Mouse (Mus musculus) limb, embryonic 14.5 days (tissue): Measurements from ENCODE around the gene Smyd3. TPM values are rescaled to one million over a fixed set of nuclear protein-coding genes. Genes with fewer than 3 reads are reported as not detected.

Experiments used
- ATAC-seq: fragments of 200-750 bp; cut with Nextera tagmentation; 2 replicates; pipeline ENCODE4 v1.8.0; 2017; ENCODE audit warnings: low read depth, moderate number of reproducible peaks, moderate TSS enrichment; ENCODE audit not compliant: low FRiP score
- DNase-seq: peaks from one replicate; pipeline ENCODE4 v3.0.0-alpha.2; 2015; ENCODE audit warnings: low spot score
- H3K27ac ChIP-seq: fragments of 300-500 bp; sonication (generic); replicated peaks from 2 replicates; pipeline ENCODE4 v1.5.1; 2014; ENCODE audit warnings: low read depth, mild to moderate bottlenecking, low read length, moderate library complexity, mixed read lengths
- H3K27me3 ChIP-seq: fragments of 300-500 bp; sonication (generic); 2 replicates; pipeline ENCODE4 v1.6.1; 2014; ENCODE audit warnings: low read length, mixed read lengths; ENCODE audit not compliant: control insufficient read depth, insufficient read depth
- H3K36me3 ChIP-seq: fragments of 300-500 bp; sonication (generic); 2 replicates; pipeline ENCODE4 v1.6.1; 2014; ENCODE audit warnings: mild to moderate bottlenecking, low read length, moderate library complexity, mixed read lengths; ENCODE audit not compliant: control insufficient read depth, insufficient read depth
- H3K4me1 ChIP-seq: fragments of 300-500 bp; sonication (generic); 2 replicates; pipeline ENCODE4 v1.6.1; 2014; ENCODE audit warnings: antibody characterized with exemption, low read length, mixed read lengths; ENCODE audit not compliant: control insufficient read depth, insufficient read depth
- H3K4me2 ChIP-seq: fragments of 300-500 bp; sonication (generic); replicated peaks from 2 replicates; pipeline ENCODE4 v1.6.1; 2014; ENCODE audit warnings: low read depth, mild to moderate bottlenecking, low read length, moderate library complexity; ENCODE audit not compliant: severe bottlenecking
- H3K4me3 ChIP-seq: fragments of 300-500 bp; sonication (generic); replicated peaks from 2 replicates; pipeline ENCODE4 v1.5.1; 2014; ENCODE audit warnings: low read length
- H3K9ac ChIP-seq: fragments of 300-500 bp; sonication (generic); 2 replicates; pipeline ENCODE4 v1.6.1; 2014; ENCODE audit warnings: mild to moderate bottlenecking, low read depth, low read length, moderate library complexity; ENCODE audit not compliant: severe bottlenecking
- H3K9me3 ChIP-seq: fragments of 300-500 bp; sonication (generic); 2 replicates; pipeline ENCODE4 v1.6.1; 2016; ENCODE audit warnings: low read length; ENCODE audit not compliant: control insufficient read depth
- POLR2A ChIP-seq: fragments of 200-500 bp; IDR thresholded peaks from 2 replicates; pipeline ENCODE4 v1.8.0; 2012; ENCODE audit warnings: inconsistent platforms, mild to moderate bottlenecking, moderate library complexity, borderline replicate concordance; ENCODE audit not compliant: insufficient read depth, insufficient read length; ENCODE audit errors: extremely low read depth
- WGBS: fragments of 180-500 bp; shearing (Covaris S2); extraction: QIAGEN DNeasy Blood & Tissue Kit; methylation state at CpG from one replicate; pipeline ENCODE4 v1.1.7; 2014; 5-methylcytosine and 5-hydroxymethylcytosine counted together
- polyA plus RNA-seq, 2 experiments: library from polyadenylated mRNA; depleted of rRNA in 1 of 2; stranded (reverse) in 1 of 2; unstranded in 1 of 2; fragments of >200 nt; fragmentation: Nextera tagmentation in 1 of 2; extraction: Ambion mirVana in 1 of 2; gene quantifications; 2 replicates each; pipeline versions ENCODE4 v1.2.1 to v1.2.3; 2012 to 2014

The Smyd3 gene
- polyA plus RNA-seq, 2 experiments, result 9.8 to 21.5 TPM

- ATAC-seq (peak; percentile 75), DNase-seq (peak; percentile 69)
- peak overlapping the region; percentile 16; the same call in 1 of the 2 replicates for H3K4me3 ChIP-seq
- no peak for TF ChIP-seq POLR2A
- no peak overlapping the region for H3K9ac ChIP-seq
- 22% methylated on average over 8 of the region's 8 CpGs for WGBS
- H3K4me1 ChIP-seq, result peaks cover 28% of the 10 kb centered on the region
- H3K36me3 ChIP-seq, result no peaks in the 10 kb centered on the region
- H3K4me2 ChIP-seq, result peak overlapping the region; percentile 41
- H3K9me3 ChIP-seq, result no peaks in the 10 kb centered on the region
- no peaks in the 10 kb centered on the region for H3K27me3 ChIP-seq
- H3K27ac ChIP-seq, result peak overlapping the region; percentile 63
These were observed 420.8 kb downstream of the Smyd3 start for GRCm38 (mm10) chr1:179096993-179097392.

GRCm38 (mm10) chr1:179096323-179096722 lies 421.5 kb downstream of the Smyd3 start:
- ATAC-seq, result no peak
- Histone ChIP-seq H3K4me3 (no peak overlapping the region), H3K27me3 (no peaks in the 10 kb centered on the region), H3K9ac (no peak overlapping the region), H3K4me1 (peaks cover 34% of the 10 kb centered on the region), H3K27ac (peak overlapping the region; percentile 26; the same call in 1 of the 2 replicates), H3K36me3 (no peaks in the 10 kb centered on the region), H3K4me2 (peak overlapping the region; percentile 41; the same call in 1 of the 2 replicates), H3K9me3 (no peaks in the 10 kb centered on the region)
- 23% methylated on average over 5 of the region's 5 CpGs for WGBS
- no peak for TF ChIP-seq POLR2A
- DNase-seq, result no peak

GRCm38 (mm10) chr1:179089174-179089573 lies 428.7 kb downstream of the Smyd3 start:
- H3K27me3 ChIP-seq, result no peaks in the 10 kb centered on the region

GRCm38 (mm10) chr1:179087033-179087998 lies 430.5 kb downstream of the Smyd3 start:
- H3K4me2 ChIP-seq, result no peak overlapping the region
- no peaks in the 10 kb centered on the region for H3K27me3 ChIP-seq
- no peak overlapping the region for H3K27ac ChIP-seq
- WGBS, result 37% methylated on average over 6 of the region's 6 CpGs
- no peaks in the 10 kb centered on the region for H3K36me3 ChIP-seq
- no peak overlapping the region for H3K4me3 ChIP-seq
- no peak overlapping the region for H3K9ac ChIP-seq
- H3K9me3 ChIP-seq, result no peaks in the 10 kb centered on the region
- H3K4me1 ChIP-seq, result peaks cover 19% of the 10 kb centered on the region
- ATAC-seq (no peak), DNase-seq (peak; percentile 67)
- TF ChIP-seq POLR2A, result no peak

More at GRCm38 (mm10) chr1:179089174-179089573, 428.7 kb downstream of the Smyd3 start:
- peaks cover 10% of the 10 kb centered on the region; the same call in 1 of the 2 replicates for H3K4me1 ChIP-seq
- ATAC-seq (no peak), DNase-seq (no peak)
- H3K27ac ChIP-seq, result no peak overlapping the region
- no peak overlapping the region for H3K4me2 ChIP-seq
- H3K4me3 ChIP-seq, result no peak overlapping the region
- no peaks in the 10 kb centered on the region for H3K36me3 ChIP-seq
- 76% methylated on average over 5 of the region's 5 CpGs for WGBS
- no peaks in the 10 kb centered on the region for H3K9me3 ChIP-seq
- TF ChIP-seq POLR2A, result no peak
- no peak overlapping the region for H3K9ac ChIP-seq

GRCm38 (mm10) chr1:179086208-179086607 lies 431.6 kb downstream of the Smyd3 start:
- Histone ChIP-seq H3K9ac (no peak overlapping the region), H3K9me3 (no peaks in the 10 kb centered on the region), H3K4me1 (peaks cover 10% of the 10 kb centered on the region), H3K4me3 (no peak overlapping the region), H3K27me3 (no peaks in the 10 kb centered on the region), H3K27ac (no peak overlapping the region), H3K36me3 (no peaks in the 10 kb centered on the region), H3K4me2 (no peak overlapping the region)
- 85% methylated on average over 7 of the region's 7 CpGs for WGBS
- DNase-seq (no peak), ATAC-seq (no peak)
- no peak for TF ChIP-seq POLR2A
